Mouse (Mus musculus) C2C12 (cell line): ENCODE results near the gene Chsy1.

Experiments used
- CTCF ChIP-seq: IDR thresholded peaks from one replicate; pipeline ENCODE4 v1.5.1; 2011; ENCODE audit not compliant: control insufficient read depth, insufficient read depth, insufficient read length
- MYOG ChIP-seq: IDR thresholded peaks from one replicate; pipeline ENCODE4 v1.6.1; 2011; ENCODE audit not compliant: control insufficient read depth, insufficient read length; ENCODE audit errors: extremely low read depth
- USF1 ChIP-seq: IDR thresholded peaks from one replicate; pipeline ENCODE4 v1.6.1; 2011; ENCODE audit warnings: low read depth, mild to moderate bottlenecking, control low read depth, moderate library complexity

DNA sequence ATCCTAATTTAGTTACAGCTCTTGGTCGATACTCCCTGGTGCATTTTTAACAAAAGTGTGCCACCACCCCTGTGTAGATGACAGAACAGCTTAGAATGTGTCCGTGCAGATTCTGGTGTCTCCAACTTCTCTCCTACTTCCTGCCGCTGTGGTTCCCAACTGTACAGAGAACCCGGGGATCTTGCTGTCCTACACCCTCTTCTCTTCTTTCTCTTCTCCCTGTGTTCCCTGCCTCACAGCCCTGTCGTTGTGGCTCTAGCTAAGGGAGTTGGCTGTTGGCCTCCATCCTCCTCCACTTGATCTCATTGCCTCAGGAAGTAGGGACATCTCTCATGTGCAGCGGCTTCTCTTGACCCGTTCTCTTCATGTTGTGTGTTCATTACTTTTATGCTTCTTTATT is 59.6 kb downstream of the Chsy1 start:
- no peak for TF ChIP-seq USF1
- TF ChIP-seq CTCF: no peak
- no peak for TF ChIP-seq MYOG
